Mouse (Mus musculus) neural tube, embryonic 12.5 days (tissue): Measurements from ENCODE around the gene Clec1b. TPM values are rescaled to one million over a fixed set of nuclear protein-coding genes. Genes with fewer than 3 reads are reported as not detected.

ENCODE experiments used
- ATAC-seq: fragments of 200-750 bp; cut with Nextera tagmentation; 2 replicates; pipeline ENCODE4 v1.8.0; 2017; ENCODE audit warnings: low read depth, mild to moderate bottlenecking, moderate TSS enrichment, moderate library complexity; ENCODE audit not compliant: low FRiP score
- H3K27ac ChIP-seq: fragments of 300-500 bp; sonication (generic); 2 replicates; pipeline ENCODE4 v1.5.1; 2016
- H3K27me3 ChIP-seq: fragments of 300-500 bp; sonication (generic); replicated peaks from 2 replicates; pipeline ENCODE4 v1.6.1; 2016; ENCODE audit warnings: mild to moderate bottlenecking
- H3K36me3 ChIP-seq: fragments of 300-500 bp; sonication (generic); 2 replicates; pipeline ENCODE4 v1.6.1; 2016; ENCODE audit warnings: mild to moderate bottlenecking
- H3K4me1 ChIP-seq: fragments of 300-500 bp; sonication (generic); 2 replicates; pipeline ENCODE4 v1.6.1; 2016
- H3K4me2 ChIP-seq: fragments of 300-500 bp; sonication (generic); replicated peaks from 2 replicates; pipeline ENCODE4 v1.6.1; 2016; ENCODE audit warnings: mild to moderate bottlenecking
- H3K4me3 ChIP-seq: fragments of 300-500 bp; sonication (generic); 2 replicates; pipeline ENCODE4 v1.5.1; 2016
- H3K9ac ChIP-seq: fragments of 300-500 bp; sonication (generic); 2 replicates; pipeline ENCODE4 v1.6.1; 2016; ENCODE audit warnings: mild to moderate bottlenecking
- H3K9me3 ChIP-seq: fragments of 300-500 bp; sonication (generic); 2 replicates; pipeline ENCODE4 v1.6.1; 2016; ENCODE audit warnings: mild to moderate bottlenecking
- WGBS: fragments of 180-500 bp; shearing (Covaris S2); methylation state at CpG from one replicate; pipeline ENCODE4 v1.1.7; 2016; 5-methylcytosine and 5-hydroxymethylcytosine counted together
- polyA plus RNA-seq: library from polyadenylated mRNA; unstranded; fragments of >200 nt; fragmentation: Nextera tagmentation; extraction: Ambion mirVana; gene quantifications from 2 replicates; pipeline ENCODE4 v1.2.1, GENCODE M21; 2016

The Clec1b gene
- polyA plus RNA-seq, 1 experiment from 2014 or later = 7.4 TPM

- Histone ChIP-seq H3K36me3 (no peaks in the 10 kb centered on the region), H3K27me3 (no peaks in the 10 kb centered on the region), H3K4me1 (peaks cover 8% of the 10 kb centered on the region; the same call in 1 of the 2 replicates), H3K4me3 (no peak overlapping the region), H3K27ac (no peak overlapping the region), H3K4me2 (no peak overlapping the region), H3K9ac (no peak overlapping the region), H3K9me3 (no peaks in the 10 kb centered on the region)
- no peak for ATAC-seq
- 88% methylated on average over 3 of the region's 3 CpGs for WGBS
These were observed 13.6 kb upstream of the Clec1b start for GRCm38 (mm10) chr6:129383466-129383865.

GRCm38 (mm10) chr6:129385000-129385399, 12.1 kb upstream of the Clec1b start:
- Histone ChIP-seq H3K9ac (no peak overlapping the region), H3K9me3 (no peaks in the 10 kb centered on the region), H3K4me1 (peaks cover 8% of the 10 kb centered on the region; the same call in 1 of the 2 replicates), H3K4me3 (no peak overlapping the region), H3K27ac (no peak overlapping the region), H3K4me2 (no peak overlapping the region), H3K36me3 (no peaks in the 10 kb centered on the region), H3K27me3 (no peaks in the 10 kb centered on the region)
- 48% methylated on average over 4 of the region's 4 CpGs for WGBS
- no peak for ATAC-seq

GRCm38 (mm10) chr6:129385774-129386173, 11.3 kb upstream of the Clec1b start, which contains the start of gene Clec12b:
Gene Clec12b, minus strand, starts transcription at chr6:129385874.
- Histone ChIP-seq H3K4me1 (peaks cover 8% of the 10 kb centered on the region; the same call in 1 of the 2 replicates), H3K4me3 (no peak within 1 kb of the TSS), H3K9ac (no peak within 1 kb of the TSS), H3K4me2 (no peak within 1 kb of the TSS), H3K9me3 (no peaks in the 10 kb centered on the region), H3K27me3 (no peaks in the 10 kb centered on the region), H3K27ac (no peak within 1 kb of the TSS), H3K36me3 (no peaks in the 10 kb centered on the region)
- WGBS = 74% methylated on average over 2 of the region's 2 CpGs
- ATAC-seq = no peak

- Histone ChIP-seq H3K4me2 (no peak overlapping the region), H3K4me3 (no peak overlapping the region), H3K27ac (no peak overlapping the region), H3K4me1 (no peaks in the 10 kb centered on the region), H3K9ac (no peak overlapping the region), H3K36me3 (no peaks in the 10 kb centered on the region), H3K9me3 (no peaks in the 10 kb centered on the region), H3K27me3 (no peaks in the 10 kb centered on the region)
- 46% methylated on average over 2 of the region's 2 CpGs for WGBS
- ATAC-seq = peak; percentile 44; the same call in 1 of the 2 replicates
These were observed 3.9 kb upstream of the Clec1b start for GRCm38 (mm10) chr6:129393087-129393720.

- H3K9ac ChIP-seq = no peak overlapping the region
- no peak overlapping the region for H3K4me2 ChIP-seq
- H3K27ac ChIP-seq = no peak overlapping the region
- H3K4me3 ChIP-seq = no peak overlapping the region
- H3K27me3 ChIP-seq = no peaks in the 10 kb centered on the region
- no peaks in the 10 kb centered on the region for H3K36me3 ChIP-seq
- 85% methylated on average over 6 of the region's 6 CpGs for WGBS
- peak; percentile 75; the same call in 1 of the 2 replicates for ATAC-seq
- no peaks in the 10 kb centered on the region for H3K9me3 ChIP-seq
- H3K4me1 ChIP-seq = no peaks in the 10 kb centered on the region
These were observed 3.4 kb upstream of the Clec1b start for GRCm38 (mm10) chr6:129393732-129394131.

GRCm38 (mm10) chr6:129399945-129400344, 2.8 kb downstream of the Clec1b start:
- Histone ChIP-seq H3K36me3 (no peaks in the 10 kb centered on the region), H3K27me3 (no peaks in the 10 kb centered on the region), H3K4me1 (no peaks in the 10 kb centered on the region), H3K4me2 (no peak overlapping the region), H3K4me3 (no peak overlapping the region), H3K9me3 (no peaks in the 10 kb centered on the region), H3K9ac (no peak overlapping the region), H3K27ac (no peak overlapping the region)
- WGBS = 77% methylated on average over 6 of the region's 6 CpGs
- no peak for ATAC-seq

- WGBS = 95% methylated on average over 2 of the region's 2 CpGs
- Histone ChIP-seq H3K36me3 (no peaks in the 10 kb centered on the region), H3K9ac (no peak overlapping the region), H3K4me2 (no peak overlapping the region), H3K27ac (no peak overlapping the region), H3K9me3 (no peaks in the 10 kb centered on the region), H3K27me3 (no peaks in the 10 kb centered on the region), H3K4me1 (no peaks in the 10 kb centered on the region), H3K4me3 (no peak overlapping the region)
- no peak for ATAC-seq
These were observed 5.3 kb downstream of the Clec1b start for GRCm38 (mm10) chr6:129402404-129402803.

GRCm38 (mm10) chr6:129403391-129403790, 6.3 kb downstream of the Clec1b start:
- H3K27ac ChIP-seq = no peak overlapping the region
- no peak overlapping the region for H3K9ac ChIP-seq
- H3K36me3 ChIP-seq = no peaks in the 10 kb centered on the region
- no peaks in the 10 kb centered on the region for H3K4me1 ChIP-seq
- H3K9me3 ChIP-seq = no peaks in the 10 kb centered on the region
- H3K27me3 ChIP-seq = no peaks in the 10 kb centered on the region
- H3K4me3 ChIP-seq = no peak overlapping the region
- ATAC-seq = no peak
- WGBS = 89% methylated on average over 6 of the region's 6 CpGs
- no peak overlapping the region for H3K4me2 ChIP-seq

GRCm38 (mm10) chr6:129405999-129406398, 8.9 kb downstream of the Clec1b start:
- no peak for ATAC-seq
- no peak overlapping the region for H3K27ac ChIP-seq

GRCm38 (mm10) chr6:129407324-129407723, 10.2 kb downstream of the Clec1b start:
- H3K27ac ChIP-seq = no peak overlapping the region
- H3K36me3 ChIP-seq = no peaks in the 10 kb centered on the region
- ATAC-seq = no peak
- 46% methylated on average over 2 of the region's 2 CpGs for WGBS
- no peaks in the 10 kb centered on the region for H3K27me3 ChIP-seq
- no peak overlapping the region for H3K4me3 ChIP-seq
- no peak overlapping the region for H3K4me2 ChIP-seq
- no peaks in the 10 kb centered on the region for H3K9me3 ChIP-seq
- no peaks in the 10 kb centered on the region for H3K4me1 ChIP-seq
- no peak overlapping the region for H3K9ac ChIP-seq

More at GRCm38 (mm10) chr6:129405999-129406398, 8.9 kb downstream of the Clec1b start:
- no peaks in the 10 kb centered on the region for H3K9me3 ChIP-seq
- no peak overlapping the region for H3K4me3 ChIP-seq
- no peak overlapping the region for H3K9ac ChIP-seq
- no peak overlapping the region for H3K4me2 ChIP-seq
- no peaks in the 10 kb centered on the region for H3K36me3 ChIP-seq
- no peaks in the 10 kb centered on the region for H3K27me3 ChIP-seq
- H3K4me1 ChIP-seq = no peaks in the 10 kb centered on the region

- Histone ChIP-seq H3K4me3 (no peak within 1 kb of the TSS), H3K9ac (no peak within 1 kb of the TSS), H3K36me3 (no peaks in the 10 kb centered on the region), H3K27me3 (no peaks in the 10 kb centered on the region), H3K27ac (no peak within 1 kb of the TSS), H3K4me1 (no peaks in the 10 kb centered on the region), H3K9me3 (no peaks in the 10 kb centered on the region), H3K4me2 (no peak within 1 kb of the TSS)
- WGBS = 91% methylated on average over 2 of the region's 2 CpGs
- ATAC-seq = no peak
These were observed 11.5 kb downstream of the Clec1b start, which contains the start of gene Clec9a for GRCm38 (mm10) chr6:129408562-129408961. Gene Clec9a, plus strand, starts transcription at chr6:129408862.

- no peaks in the 10 kb centered on the region for H3K36me3 ChIP-seq
- H3K4me2 ChIP-seq = no peak overlapping the region
- no peak overlapping the region for H3K4me3 ChIP-seq
- no peaks in the 10 kb centered on the region for H3K9me3 ChIP-seq
- H3K27me3 ChIP-seq = no peaks in the 10 kb centered on the region
- no peak overlapping the region for H3K9ac ChIP-seq
- no peak overlapping the region for H3K27ac ChIP-seq
- no peak for ATAC-seq
- WGBS = 88% methylated on average over 1 of the region's 1 CpGs
- H3K4me1 ChIP-seq = no peaks in the 10 kb centered on the region
These were observed 17.1 kb downstream of the Clec1b start for GRCm38 (mm10) chr6:129414177-129414576.

GRCm38 (mm10) chr6:129422311-129422710, 25.2 kb downstream of the Clec1b start:
- no peak overlapping the region for H3K9ac ChIP-seq
- H3K27me3 ChIP-seq = no peaks in the 10 kb centered on the region
- no peak overlapping the region for H3K27ac ChIP-seq
- no peaks in the 10 kb centered on the region for H3K36me3 ChIP-seq
- no peaks in the 10 kb centered on the region for H3K9me3 ChIP-seq
- H3K4me3 ChIP-seq = no peak overlapping the region
- peaks cover 4% of the 10 kb centered on the region; the same call in 1 of the 2 replicates for H3K4me1 ChIP-seq
- no peak for ATAC-seq
- H3K4me2 ChIP-seq = no peak overlapping the region
- WGBS = 94% methylated on average over 3 of the region's 3 CpGs
